Mouse (Mus musculus) olfactory bulb, adult 2 months (tissue): Measurements from ENCODE around the gene Sumo1.

Experiments used
- CTCF ChIP-seq: fragments of 200-500 bp; IDR thresholded peaks from 2 replicates; pipeline ENCODE4 v1.5.1; 2012; ENCODE audit warnings: low read depth, mild to moderate bottlenecking, low read length, moderate library complexity; ENCODE audit not compliant: insufficient read depth
- POLR2A ChIP-seq: fragments of 200-500 bp; IDR thresholded peaks from 2 replicates; pipeline ENCODE4 v1.6.1; 2012; ENCODE audit warnings: mild to moderate bottlenecking, low read depth, low read length, moderate library complexity; ENCODE audit not compliant: insufficient read depth

DNA sequence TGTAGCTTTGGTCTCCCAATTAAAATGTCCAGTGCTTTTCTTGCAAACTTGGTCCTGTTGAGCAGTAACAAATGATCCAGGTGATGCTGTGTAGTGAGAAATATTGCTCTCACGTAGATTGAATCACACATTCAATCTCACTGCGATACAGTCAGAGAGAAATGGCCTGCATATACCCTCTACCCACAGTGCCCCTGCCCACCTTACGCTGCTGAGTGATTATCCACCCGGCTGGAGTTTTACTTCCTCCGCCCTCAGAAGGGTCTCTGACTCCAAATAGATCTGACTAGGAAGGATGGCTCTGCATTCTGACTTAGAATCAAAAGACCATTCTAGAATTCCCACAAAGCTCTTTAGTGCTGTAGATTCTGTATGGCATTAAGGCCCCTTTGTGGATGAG, 122.1 kb downstream of the Sumo1 start:
- TF ChIP-seq CTCF: no peak
- no peak for TF ChIP-seq POLR2A
